Mouse (Mus musculus) forebrain, embryonic 16.5 days (tissue): ENCODE data around the gene Lrrn1. TPM values are rescaled to one million over a fixed set of nuclear protein-coding genes. Genes with fewer than 3 reads are reported as not detected.
A peak's percentile ranks its signal among the peaks of the same experiment; 100 is the strongest.

Source experiments
- ATAC-seq: fragments of 200-750 bp; cut with Nextera tagmentation; 2 replicates; pipeline ENCODE4 v1.8.0; 2017; ENCODE audit warnings: mild to moderate bottlenecking, moderate library complexity
- H3K27ac ChIP-seq: fragments of 300-500 bp; sonication (generic); 2 replicates; pipeline ENCODE4 v1.5.1; 2014; ENCODE audit warnings: low read length, control low read depth
- H3K27me3 ChIP-seq: fragments of 300-500 bp; sonication (generic); replicated peaks from 2 replicates; pipeline ENCODE4 v1.6.1; 2014; ENCODE audit warnings: low read length; ENCODE audit not compliant: control insufficient read depth, insufficient read depth
- H3K36me3 ChIP-seq: fragments of 300-500 bp; sonication (generic); 2 replicates; pipeline ENCODE4 v1.6.1; 2014; ENCODE audit not compliant: control insufficient read depth, insufficient read depth
- H3K4me1 ChIP-seq: fragments of 300-500 bp; sonication (generic); replicated peaks from 2 replicates; pipeline ENCODE4 v1.6.1; 2014; ENCODE audit warnings: low read length; ENCODE audit not compliant: control insufficient read depth, insufficient read depth
- H3K4me2 ChIP-seq: fragments of 300-500 bp; sonication (generic); 2 replicates; pipeline ENCODE4 v1.6.1; 2014; ENCODE audit warnings: mild to moderate bottlenecking, low read length, control low read depth
- H3K4me3 ChIP-seq: fragments of 300-500 bp; sonication (generic); replicated peaks from 2 replicates; pipeline ENCODE4 v1.5.1; 2014; ENCODE audit warnings: mild to moderate bottlenecking, low read length, control low read depth
- H3K9ac ChIP-seq: fragments of 300-500 bp; sonication (generic); replicated peaks from 2 replicates; pipeline ENCODE4 v1.6.1; 2014; ENCODE audit warnings: low read depth, low read length, control low read depth
- H3K9me3 ChIP-seq: fragments of 300-500 bp; sonication (generic); 2 replicates; pipeline ENCODE4 v1.6.1; 2016; ENCODE audit warnings: low read length; ENCODE audit not compliant: control insufficient read depth
- WGBS: fragments of 180-500 bp; shearing (Covaris S2); extraction: QIAGEN DNeasy Blood & Tissue Kit; methylation state at CpG from one replicate; pipeline ENCODE4 v1.1.7; 2014; 5-methylcytosine and 5-hydroxymethylcytosine counted together
- polyA plus RNA-seq: library from polyadenylated mRNA; unstranded; fragments of >200 nt; fragmentation: Nextera tagmentation; extraction: Ambion mirVana; gene quantifications from 2 replicates; pipeline ENCODE4 v1.2.1, GENCODE M21; 2015

The Lrrn1 gene
- polyA plus RNA-seq, 1 experiment from 2014 or later: 44.6 TPM

- Histone ChIP-seq H3K9ac (no peak overlapping the region), H3K4me2 (no peak overlapping the region), H3K27me3 (no peaks in the 10 kb centered on the region), H3K9me3 (no peaks in the 10 kb centered on the region), H3K4me3 (no peak overlapping the region), H3K27ac (no peak overlapping the region), H3K36me3 (peaks cover 2% of the 10 kb centered on the region), H3K4me1 (0 out of 2 replicates have a peak, but pooled peaks cover 3% of the 10 kb centered on the region)
- WGBS: 91% methylated on average over 3 of the region's 3 CpGs
- no peak for ATAC-seq
Measured at GRCm38 (mm10) chr6:107574561-107574960, 45.0 kb downstream of the Lrrn1 start.

DNA sequence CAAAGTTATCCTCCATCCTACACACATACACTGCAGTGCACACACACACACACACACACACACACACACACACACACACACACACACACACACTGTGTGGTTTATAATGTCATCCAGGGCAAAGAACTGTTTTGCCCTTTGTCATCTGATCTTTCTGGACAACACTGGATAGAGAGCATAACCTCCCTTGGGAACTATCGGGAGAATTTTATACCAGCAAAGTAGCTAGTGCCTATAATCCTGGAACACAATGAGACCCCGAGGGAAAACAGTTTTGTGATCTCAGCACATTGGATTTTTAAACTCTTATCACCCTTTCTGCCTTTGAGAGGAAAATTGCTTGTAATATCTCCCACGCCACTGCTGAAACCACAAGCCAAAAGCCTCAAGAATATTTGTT, 45.8 kb downstream of the Lrrn1 start:
- H3K9me3 ChIP-seq: no peaks in the 10 kb centered on the region
- no peaks in the 10 kb centered on the region for H3K27me3 ChIP-seq
- H3K4me3 ChIP-seq: no peak overlapping the region
- H3K4me1 ChIP-seq: 0 out of 2 replicates have a peak, but pooled peaks cover 3% of the 10 kb centered on the region
- H3K4me2 ChIP-seq: no peak overlapping the region
- ATAC-seq: no peak
- no peaks in the 10 kb centered on the region for H3K36me3 ChIP-seq
- no peak overlapping the region for H3K9ac ChIP-seq
- WGBS: 69% methylated on average over 3 of the region's 3 CpGs
- H3K27ac ChIP-seq: no peak overlapping the region

- Histone ChIP-seq H3K4me3 (no peak overlapping the region), H3K27ac (no peak overlapping the region), H3K27me3 (no peaks in the 10 kb centered on the region), H3K36me3 (no peaks in the 10 kb centered on the region), H3K4me1 (0 out of 2 replicates have a peak, but pooled peaks cover 3% of the 10 kb centered on the region), H3K4me2 (no peak overlapping the region), H3K9me3 (no peaks in the 10 kb centered on the region), H3K9ac (no peak overlapping the region)
- 99% methylated on average over 8 of the region's 8 CpGs for WGBS
- no peak for ATAC-seq
Measured at GRCm38 (mm10) chr6:107577309-107577708, 47.7 kb downstream of the Lrrn1 start.

- no peaks in the 10 kb centered on the region for H3K27me3 ChIP-seq
- H3K4me3 ChIP-seq: no peak overlapping the region
- ATAC-seq: peak; percentile 91
- no peak overlapping the region for H3K9ac ChIP-seq
- 62% methylated on average over 1 of the region's 1 CpGs for WGBS
- no peaks in the 10 kb centered on the region for H3K9me3 ChIP-seq
- H3K4me2 ChIP-seq: no peak overlapping the region
- no peak overlapping the region for H3K27ac ChIP-seq
- no peaks in the 10 kb centered on the region for H3K4me1 ChIP-seq
- H3K36me3 ChIP-seq: no peaks in the 10 kb centered on the region
Measured at GRCm38 (mm10) chr6:107583759-107584383, 54.3 kb downstream of the Lrrn1 start.

DNA sequence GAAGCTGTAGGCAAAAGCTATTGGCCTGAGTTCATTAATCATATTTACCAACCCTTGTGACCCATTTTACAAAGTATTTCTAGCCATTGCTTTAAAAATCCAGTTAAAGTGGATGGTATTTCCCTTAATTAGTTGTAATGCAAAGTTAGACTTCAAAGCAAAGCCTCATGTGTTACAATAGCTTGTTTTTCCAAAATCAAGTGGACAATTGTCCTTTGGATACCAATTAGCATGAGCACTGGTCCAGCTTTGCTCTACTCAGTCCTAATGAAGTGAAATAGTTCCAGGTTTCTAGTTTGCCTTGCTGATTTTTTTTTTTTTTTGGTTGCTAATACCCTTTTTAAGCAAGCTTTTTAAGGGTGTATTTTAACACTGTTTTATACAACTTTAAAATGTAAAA, 75.6 kb downstream of the Lrrn1 start:
- H3K27me3 ChIP-seq: no peaks in the 10 kb centered on the region
- no peak overlapping the region for H3K9ac ChIP-seq
- no peaks in the 10 kb centered on the region for H3K36me3 ChIP-seq
- H3K4me1 ChIP-seq: no peaks in the 10 kb centered on the region
- no peak overlapping the region for H3K27ac ChIP-seq
- no peaks in the 10 kb centered on the region for H3K9me3 ChIP-seq
- H3K4me3 ChIP-seq: no peak overlapping the region
- ATAC-seq: peak; percentile 45; the same call in 1 of the 2 replicates
- no peak overlapping the region for H3K4me2 ChIP-seq

GRCm38 (mm10) chr6:107614288-107614687, 84.7 kb downstream of the Lrrn1 start:
- peak; percentile 45; the same call in 1 of the 2 replicates for ATAC-seq
- no peaks in the 10 kb centered on the region for H3K27me3 ChIP-seq
- WGBS: 49% methylated on average over 1 of the region's 1 CpGs
- H3K4me3 ChIP-seq: no peak overlapping the region
- H3K27ac ChIP-seq: no peak overlapping the region
- no peak overlapping the region for H3K4me2 ChIP-seq
- no peak overlapping the region for H3K9ac ChIP-seq
- no peaks in the 10 kb centered on the region for H3K36me3 ChIP-seq
- no peaks in the 10 kb centered on the region for H3K4me1 ChIP-seq
- no peaks in the 10 kb centered on the region for H3K9me3 ChIP-seq
